Mouse (Mus musculus) kidney, adult 2 months (tissue): ENCODE data around the gene Nisch.

Experiments used
- CTCF ChIP-seq: fragments of 200-500 bp; conservative IDR thresholded peaks from 2 replicates; pipeline ENCODE4 v1.5.1; 2011; ENCODE audit warnings: low read depth, mild to moderate bottlenecking, control low read depth, low read length, moderate library complexity, mixed read lengths; ENCODE audit not compliant: insufficient read depth, insufficient read length
- POLR2A ChIP-seq: fragments of 200-500 bp; IDR thresholded peaks from one replicate; pipeline ENCODE4 v1.6.1; 2011; ENCODE audit warnings: low read depth, low read length, control low read depth

DNA sequence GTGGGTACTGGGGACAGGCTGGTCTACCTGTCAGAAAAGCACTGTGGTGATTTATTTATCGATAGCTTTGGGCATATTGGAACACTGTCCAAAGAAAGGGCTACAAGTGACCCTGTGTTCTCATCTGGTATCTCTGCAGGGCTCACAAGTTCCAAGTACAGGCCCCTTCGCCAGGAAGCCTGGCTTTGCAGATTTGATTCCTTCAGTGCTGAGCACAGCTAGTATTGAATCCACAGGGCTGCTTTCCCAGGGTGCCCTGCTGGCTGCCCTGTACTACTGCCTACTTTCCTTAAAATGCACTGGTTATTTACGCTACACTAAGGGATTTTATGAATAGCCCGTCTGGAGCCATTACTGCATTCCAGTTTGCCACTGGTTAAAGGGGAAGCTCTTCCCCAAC is 35.2 kb downstream of the Nisch start:
- no peak for TF ChIP-seq CTCF
- no peak for TF ChIP-seq POLR2A
